Mouse (Mus musculus): Measurements from ENCODE around the gene Swi5. TPM values are rescaled to one million over a fixed set of nuclear protein-coding genes. Genes with fewer than 3 reads are reported as not detected.

Gene Swi5
- polyA plus RNA-seq, 1 experiment from 2014 or later = 404 TPM

- Histone ChIP-seq H3K9ac (peak overlapping the region; percentile 68), H3K4me3 (peak overlapping the region; percentile 80), H3K27me3 (replicated peaks) (no peaks in the 10 kb centered on the region), H3K9me3 (no peaks in the 10 kb centered on the region), H3K27ac (peak overlapping the region; percentile 84; the same call in 1 of the 2 replicates), H3K36me3 (replicated peaks) (peaks cover 30% of the 10 kb centered on the region), H3K4me2 (peak overlapping the region; percentile 85), H3K4me1 (peaks cover 25% of the 10 kb centered on the region)
- WGBS = 36% methylated on average over 7 of the region's 7 CpGs
- no peak for ATAC-seq (replicated peaks)
These were observed 52.4 kb downstream of the Swi5 start for GRCm38 (mm10) chr2:32235433-32235832.

Small RNAs within 50 kb of the gene (microRNA-seq; reads per million reads assigned to microRNA genes)
- gene Gm23363 = not detected
- 95.1 reads per million, percentile 54 among the genes with 10 or more reads in this experiment for gene Mir199b

Other genes with a start within 250 kb of the Swi5 start
- gene Fam78a, start 203.2 kb downstream of the Swi5 start, polyA plus RNA-seq (2015; fragmentation: Nextera tagmentation; extraction: Ambion mirVana) = 0.65 and 0.80 TPM in 2 replicates
- 25.7 and 26.7 TPM in 2 replicates for gene Plpp7, start 192.5 kb downstream of the Swi5 start, polyA plus RNA-seq (2015; fragmentation: Nextera tagmentation; extraction: Ambion mirVana)
- 85.4 and 92.2 TPM in 2 replicates for gene Prrc2b, start 137.0 kb downstream of the Swi5 start, polyA plus RNA-seq (2015; fragmentation: Nextera tagmentation; extraction: Ambion mirVana)
- 32.8 and 37.7 TPM in 2 replicates for gene Pomt1, start 51.5 kb downstream of the Swi5 start, polyA plus RNA-seq (2015; fragmentation: Nextera tagmentation; extraction: Ambion mirVana)
- gene Uck1, start 27.9 kb downstream of the Swi5 start, polyA plus RNA-seq (2015; fragmentation: Nextera tagmentation; extraction: Ambion mirVana) = 112 and 117 TPM in 2 replicates
- gene Golga2, start 691 bp downstream of the Swi5 start, polyA plus RNA-seq (2015; fragmentation: Nextera tagmentation; extraction: Ambion mirVana) = 34.1 and 35.6 TPM in 2 replicates
- gene Ciz1, start 64.3 kb upstream of the Swi5 start, polyA plus RNA-seq (2015; fragmentation: Nextera tagmentation; extraction: Ambion mirVana) = 62.5 and 64.4 TPM in 2 replicates
- gene Dnm1, start 65.3 kb upstream of the Swi5 start, polyA plus RNA-seq (2015; fragmentation: Nextera tagmentation; extraction: Ambion mirVana) = 78.4 and 79.0 TPM in 2 replicates
- gene 1110008P14Rik, start 93.9 kb upstream of the Swi5 start, polyA plus RNA-seq (2015; fragmentation: Nextera tagmentation; extraction: Ambion mirVana) = 116 and 117 TPM in 2 replicates
- 0.44 and 0.83 TPM in 2 replicates for gene Lcn2, start 100.2 kb upstream of the Swi5 start, polyA plus RNA-seq (2015; fragmentation: Nextera tagmentation; extraction: Ambion mirVana)
- gene Ptges2, start 107.8 kb upstream of the Swi5 start, polyA plus RNA-seq (2015; fragmentation: Nextera tagmentation; extraction: Ambion mirVana) = 51.3 and 54.2 TPM in 2 replicates
- gene Naif1, start 162.4 kb upstream of the Swi5 start, polyA plus RNA-seq (2015; fragmentation: Nextera tagmentation; extraction: Ambion mirVana) = 5.7 and 5.9 TPM in 2 replicates
- gene Slc25a25, start 163.4 kb upstream of the Swi5 start, polyA plus RNA-seq (2015; fragmentation: Nextera tagmentation; extraction: Ambion mirVana) = 55.3 and 60.1 TPM in 2 replicates
- 7.3 TPM in 2 replicates for gene Fam102a, start 247.3 kb upstream of the Swi5 start, polyA plus RNA-seq (2015; fragmentation: Nextera tagmentation; extraction: Ambion mirVana)